Mouse (Mus musculus) ES-E14 (cell line): Measurements from ENCODE around the gene Fkbp5.

Source experiments
- CHD2 ChIP-seq: IDR thresholded peaks from 2 replicates; pipeline ENCODE4 v1.6.1; 2014; ENCODE audit warnings: mild to moderate bottlenecking, low read depth, low read length, inconsistent platforms
- HCFC1 ChIP-seq: IDR thresholded peaks from 2 replicates; pipeline ENCODE4 v1.6.1; 2012; ENCODE audit warnings: low read length, inconsistent platforms, borderline replicate concordance; ENCODE audit not compliant: insufficient read depth
- MAFK ChIP-seq: IDR thresholded peaks from 2 replicates; pipeline ENCODE4 v1.6.1; 2014; ENCODE audit warnings: mild to moderate bottlenecking, low read depth, low read length, inconsistent platforms; ENCODE audit not compliant: insufficient read depth
- ZNF384 ChIP-seq: IDR thresholded peaks from 2 replicates; pipeline ENCODE4 v1.6.1; 2012; ENCODE audit warnings: low read depth, low read length, inconsistent platforms

- TF ChIP-seq CHD2 (no peak), HCFC1 (no peak), ZNF384 (no peak), MAFK (no peak)
Measured at GRCm38 (mm10) chr17:28495832-28496231, 21.5 kb downstream of the Fkbp5 start.
